Mouse (Mus musculus) megakaryocyte, embryonic 14.5 days (primary cell): ENCODE data around the gene Evi5l.

Experiments
- FLI1 ChIP-seq: IDR thresholded peaks from 2 replicates; pipeline ENCODE4 v1.6.1; 2012; ENCODE audit warnings: low read length, inconsistent platforms, mixed read lengths
- GATA1 ChIP-seq: IDR thresholded peaks from 3 replicates; pipeline ENCODE4 v1.6.1; 2012; ENCODE audit warnings: mixed read lengths, low read length, inconsistent platforms, borderline replicate concordance

- TF ChIP-seq FLI1 (no peak), GATA1 (no peak)
Measured at GRCm38 (mm10) chr8:4167918-4168317, 1.6 kb downstream of the Evi5l start.
